Mouse (Mus musculus): Measurements from ENCODE around the gene Dcaf5. TPM values are rescaled to one million over a fixed set of nuclear protein-coding genes. Genes with fewer than 3 reads are reported as not detected.

Gene Dcaf5
- polyA plus RNA-seq (2014; fragmentation: Nextera tagmentation; extraction: Ambion mirVana) = 12.3 and 15.1 TPM in 2 replicates

DNA sequence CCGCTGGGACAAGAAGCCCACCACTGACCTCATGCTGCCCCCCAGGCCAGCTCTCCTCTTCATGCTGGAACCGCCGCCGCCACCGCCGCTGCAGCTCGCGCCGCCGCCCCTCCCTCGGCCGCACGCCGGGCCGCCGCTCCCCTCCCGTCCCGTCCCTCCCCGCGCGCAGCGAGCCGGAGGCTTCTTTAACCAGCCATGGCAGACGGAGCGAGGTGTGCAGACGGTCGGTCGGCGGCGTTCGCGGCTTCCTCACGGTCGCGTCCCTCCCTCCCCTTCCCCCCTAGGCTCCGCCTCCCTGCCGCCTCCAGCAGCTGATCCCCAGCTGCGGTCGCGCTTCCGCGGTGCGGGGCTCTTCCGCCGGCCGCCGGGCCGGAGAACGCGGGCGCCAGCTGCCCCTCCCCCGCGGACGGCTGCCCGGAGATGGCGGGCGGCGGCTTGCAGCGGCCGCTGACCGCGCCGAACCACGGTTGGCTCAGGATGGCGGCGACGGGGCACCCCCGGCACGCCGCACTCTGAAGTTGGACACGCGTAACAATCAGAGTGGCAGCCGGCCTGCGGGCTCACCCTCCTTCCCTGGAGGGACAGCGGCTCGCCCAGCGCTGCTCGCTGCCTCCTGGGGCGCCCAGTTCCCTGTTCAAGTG, at the start of gene Dcaf5:
Gene Dcaf5 (minus strand): TSS at position 266 of the 641 bp plus-strand sequence.
- Histone ChIP-seq H3K9ac (ENCODE audit: low read depth, low read length) (peak within 1 kb of the TSS; percentile 90), H3K36me3 (ENCODE audit: control insufficient read depth, insufficient read depth, low read length) (no peaks in the 10 kb centered on the region), H3K4me2 (ENCODE audit: low read depth, low read length) (peak within 1 kb of the TSS; percentile 66), H3K9me3 (ENCODE audit: control insufficient read depth, low read length) (no peaks in the 10 kb centered on the region), H3K27ac (replicated peaks; ENCODE audit: low read depth, low read length) (peak within 1 kb of the TSS; percentile 97), H3K4me1 (ENCODE audit: control insufficient read depth, insufficient read depth, low read length) (peaks cover 11% of the 10 kb centered on the region), H3K27me3 (replicated peaks; ENCODE audit: control insufficient read depth, insufficient read depth, low read length) (no peaks in the 10 kb centered on the region), H3K4me3 (ENCODE audit: low read depth, low read length) (peak within 1 kb of the TSS; percentile 94)
- peak; percentile 75 for ATAC-seq (ENCODE audit: low read depth)
- peak; percentile 90 for DNase-seq (ENCODE audit: low spot score)
- 0% methylated on average over 11 of the region's 79 CpGs for WGBS

GRCm38 (mm10) chr12:80483397-80483796, 47.0 kb upstream of the Dcaf5 start:
- H3K9me3 ChIP-seq (ENCODE audit: control insufficient read depth, low read length) = no peaks in the 10 kb centered on the region
- no peak overlapping the region for H3K9ac ChIP-seq (ENCODE audit: low read depth, low read length)
- H3K4me3 ChIP-seq (ENCODE audit: low read depth, low read length) = no peak overlapping the region
- H3K4me1 ChIP-seq (ENCODE audit: control insufficient read depth, insufficient read depth, low read length) = no peaks in the 10 kb centered on the region
- no peaks in the 10 kb centered on the region for H3K27me3 ChIP-seq (replicated peaks; ENCODE audit: control insufficient read depth, insufficient read depth, low read length)
- H3K27ac ChIP-seq (replicated peaks; ENCODE audit: low read depth, low read length) = no peak overlapping the region
- H3K36me3 ChIP-seq (ENCODE audit: control insufficient read depth, insufficient read depth, low read length) = peaks cover 43% of the 10 kb centered on the region
- H3K4me2 ChIP-seq (ENCODE audit: low read depth, low read length) = no peak overlapping the region
- ATAC-seq (ENCODE audit: low read depth) = no peak
- WGBS = 63% methylated on average over 3 of the region's 3 CpGs
- no peak for DNase-seq (ENCODE audit: low spot score)

DNA sequence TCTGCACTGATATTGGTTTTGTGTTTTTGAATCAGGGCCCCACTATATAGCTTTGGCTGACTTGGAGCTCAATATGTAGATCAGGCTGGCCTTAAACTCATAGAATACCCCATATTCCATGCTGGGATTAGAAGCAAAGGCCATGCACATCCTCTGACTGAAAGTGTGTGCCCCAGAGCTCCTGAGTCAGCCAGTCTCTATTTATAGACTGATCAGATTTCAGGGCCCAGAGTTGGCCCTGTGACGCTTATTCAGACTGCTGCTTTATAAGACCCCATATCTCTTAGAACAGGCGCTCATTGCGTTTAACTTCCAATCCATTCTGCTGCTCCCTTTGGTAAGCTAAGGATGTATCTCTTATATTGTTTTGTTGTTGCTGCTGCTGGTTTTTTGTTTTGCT, 43.6 kb upstream of the Dcaf5 start:
- 86% methylated on average over 3 of the region's 3 CpGs for WGBS
- H3K4me3 ChIP-seq (ENCODE audit: low read depth, low read length) = no peak overlapping the region
- no peaks in the 10 kb centered on the region for H3K4me1 ChIP-seq (ENCODE audit: control insufficient read depth, insufficient read depth, low read length)
- ATAC-seq (ENCODE audit: low read depth) (no peak), DNase-seq (ENCODE audit: low spot score) (no peak)
- no peak overlapping the region for H3K4me2 ChIP-seq (ENCODE audit: low read depth, low read length)
- H3K27me3 ChIP-seq (replicated peaks; ENCODE audit: control insufficient read depth, insufficient read depth, low read length) = no peaks in the 10 kb centered on the region
- H3K9ac ChIP-seq (ENCODE audit: low read depth, low read length) = no peak overlapping the region
- H3K27ac ChIP-seq (replicated peaks; ENCODE audit: low read depth, low read length) = no peak overlapping the region
- H3K36me3 ChIP-seq (ENCODE audit: control insufficient read depth, insufficient read depth, low read length) = peaks cover 38% of the 10 kb centered on the region
- H3K9me3 ChIP-seq (ENCODE audit: control insufficient read depth, low read length) = no peaks in the 10 kb centered on the region

GRCm38 (mm10) chr12:80473731-80474130, 37.3 kb upstream of the Dcaf5 start:
- Histone ChIP-seq H3K36me3 (ENCODE audit: control insufficient read depth, insufficient read depth, low read length) (peaks cover 10% of the 10 kb centered on the region; the same call in 1 of the 2 replicates), H3K9me3 (ENCODE audit: control insufficient read depth, low read length) (no peaks in the 10 kb centered on the region), H3K9ac (ENCODE audit: low read depth, low read length) (no peak overlapping the region), H3K4me2 (ENCODE audit: low read depth, low read length) (no peak overlapping the region), H3K4me3 (ENCODE audit: low read depth, low read length) (no peak overlapping the region), H3K4me1 (ENCODE audit: control insufficient read depth, insufficient read depth, low read length) (no peaks in the 10 kb centered on the region), H3K27ac (replicated peaks; ENCODE audit: low read depth, low read length) (no peak overlapping the region), H3K27me3 (replicated peaks; ENCODE audit: control insufficient read depth, insufficient read depth, low read length) (no peaks in the 10 kb centered on the region)
- WGBS = 84% methylated on average over 3 of the region's 3 CpGs
- no peak for DNase-seq (ENCODE audit: low spot score)
- no peak for ATAC-seq (ENCODE audit: low read depth)

- Histone ChIP-seq H3K4me3 (ENCODE audit: low read depth, low read length) (no peak overlapping the region), H3K4me2 (ENCODE audit: low read depth, low read length) (no peak overlapping the region), H3K36me3 (ENCODE audit: control insufficient read depth, insufficient read depth, low read length) (peaks cover 10% of the 10 kb centered on the region; the same call in 1 of the 2 replicates), H3K4me1 (ENCODE audit: control insufficient read depth, insufficient read depth, low read length) (no peaks in the 10 kb centered on the region), H3K27ac (replicated peaks; ENCODE audit: low read depth, low read length) (no peak overlapping the region), H3K27me3 (replicated peaks; ENCODE audit: control insufficient read depth, insufficient read depth, low read length) (no peaks in the 10 kb centered on the region), H3K9ac (ENCODE audit: low read depth, low read length) (no peak overlapping the region), H3K9me3 (ENCODE audit: control insufficient read depth, low read length) (no peaks in the 10 kb centered on the region)
- no peak for ATAC-seq (ENCODE audit: low read depth)
- no peak for DNase-seq (ENCODE audit: low spot score)
- 86% methylated on average over 4 of the region's 4 CpGs for WGBS
These were observed 35.5 kb upstream of the Dcaf5 start for GRCm38 (mm10) chr12:80471926-80472325.

DNA sequence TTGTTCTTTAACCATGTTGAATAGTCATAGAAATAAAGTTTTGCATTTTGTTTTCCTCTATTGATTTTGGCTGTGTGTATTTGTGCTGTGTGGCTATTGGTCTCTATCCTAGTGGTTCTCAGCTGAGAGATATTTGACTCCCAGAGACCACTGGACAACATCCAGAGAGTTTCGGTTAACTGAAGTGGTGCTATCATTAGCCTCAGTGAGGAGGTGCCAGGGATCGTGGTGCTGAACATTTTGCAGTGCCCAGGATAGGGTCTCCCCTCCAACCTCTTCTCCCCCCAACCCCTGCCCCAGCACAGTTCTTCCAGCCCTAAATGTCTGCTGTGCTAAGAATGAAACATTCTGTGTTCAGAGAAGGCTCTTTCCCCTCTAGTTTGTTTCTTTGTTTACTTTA, 33.8 kb upstream of the Dcaf5 start:
- no peak overlapping the region for H3K4me2 ChIP-seq (ENCODE audit: low read depth, low read length)
- H3K9me3 ChIP-seq (ENCODE audit: control insufficient read depth, low read length) = no peaks in the 10 kb centered on the region
- no peak overlapping the region for H3K9ac ChIP-seq (ENCODE audit: low read depth, low read length)

DNA sequence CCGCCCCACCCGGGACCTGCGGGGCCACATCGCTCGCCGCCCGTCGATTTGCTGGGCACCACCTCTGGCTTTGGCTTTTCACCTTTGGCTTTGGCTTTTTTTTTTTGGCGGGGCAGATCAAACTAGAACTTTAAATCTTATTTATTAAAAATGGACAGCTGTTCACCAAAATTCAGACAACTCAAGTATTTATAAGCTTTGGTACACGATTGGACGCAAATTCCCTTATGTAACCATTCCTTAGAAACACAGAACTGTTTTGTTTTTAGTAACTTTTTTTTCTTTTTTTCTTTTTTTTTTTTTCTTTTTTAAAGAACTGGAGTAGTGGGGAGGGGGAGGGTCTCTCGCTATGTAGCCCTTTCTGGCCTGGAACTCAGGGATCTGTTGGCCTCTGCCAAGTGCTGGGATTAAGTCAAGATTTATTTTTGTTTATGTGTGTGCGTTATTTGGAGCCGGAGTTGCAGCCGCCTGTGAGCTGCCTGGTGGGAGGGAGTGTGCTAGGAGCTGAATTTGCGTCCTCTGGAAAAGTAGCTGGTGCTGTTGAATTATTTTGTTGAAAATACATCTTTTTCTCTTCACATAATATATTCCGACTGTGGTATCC, 27.4 kb upstream of the Dcaf5 start:
- Histone ChIP-seq H3K27ac (replicated peaks; ENCODE audit: low read depth, low read length) (peak overlapping the region; percentile 89), H3K4me2 (ENCODE audit: low read depth, low read length) (peak overlapping the region; percentile 83), H3K9ac (ENCODE audit: low read depth, low read length) (peak overlapping the region; percentile 77), H3K27me3 (replicated peaks; ENCODE audit: control insufficient read depth, insufficient read depth, low read length) (no peaks in the 10 kb centered on the region), H3K9me3 (ENCODE audit: control insufficient read depth, low read length) (no peaks in the 10 kb centered on the region), H3K4me1 (ENCODE audit: control insufficient read depth, insufficient read depth, low read length) (0 out of 2 replicates have a peak, but pooled peaks cover 4% of the 10 kb centered on the region), H3K4me3 (ENCODE audit: low read depth, low read length) (peak overlapping the region; percentile 84), H3K36me3 (ENCODE audit: control insufficient read depth, insufficient read depth, low read length) (no peaks in the 10 kb centered on the region)
- WGBS = 3% methylated on average over 17 of the region's 17 CpGs
- DNase-seq (ENCODE audit: low spot score) = peak; percentile 55
- no peak for ATAC-seq (ENCODE audit: low read depth)

More for the DNA sequence above, 33.8 kb upstream of the Dcaf5 start:
- no peak overlapping the region for H3K27ac ChIP-seq (replicated peaks; ENCODE audit: low read depth, low read length)
- no peaks in the 10 kb centered on the region for H3K27me3 ChIP-seq (replicated peaks; ENCODE audit: control insufficient read depth, insufficient read depth, low read length)
- H3K4me1 ChIP-seq (ENCODE audit: control insufficient read depth, insufficient read depth, low read length) = no peaks in the 10 kb centered on the region
- 86% methylated on average over 2 of the region's 2 CpGs for WGBS
- H3K36me3 ChIP-seq (ENCODE audit: control insufficient read depth, insufficient read depth, low read length) = no peaks in the 10 kb centered on the region
- no peak for ATAC-seq (ENCODE audit: low read depth)
- no peak overlapping the region for H3K4me3 ChIP-seq (ENCODE audit: low read depth, low read length)
- DNase-seq (ENCODE audit: low spot score) = no peak

- Histone ChIP-seq H3K4me2 (ENCODE audit: low read depth, low read length) (peak within 1 kb of the TSS; percentile 83), H3K36me3 (ENCODE audit: control insufficient read depth, insufficient read depth, low read length) (no peaks in the 10 kb centered on the region), H3K9ac (ENCODE audit: low read depth, low read length) (peak within 1 kb of the TSS; percentile 77), H3K9me3 (ENCODE audit: control insufficient read depth, low read length) (no peaks in the 10 kb centered on the region), H3K4me3 (ENCODE audit: low read depth, low read length) (peak within 1 kb of the TSS; percentile 84), H3K27me3 (replicated peaks; ENCODE audit: control insufficient read depth, insufficient read depth, low read length) (no peaks in the 10 kb centered on the region), H3K4me1 (ENCODE audit: control insufficient read depth, insufficient read depth, low read length) (0 out of 2 replicates have a peak, but pooled peaks cover 4% of the 10 kb centered on the region), H3K27ac (replicated peaks; ENCODE audit: low read depth, low read length) (peak within 1 kb of the TSS; percentile 89)
- DNase-seq (ENCODE audit: low spot score) (peak; percentile 97), ATAC-seq (ENCODE audit: low read depth) (peak; percentile 98)
- 1% methylated on average over 31 of the region's 45 CpGs for WGBS
These were observed 26.7 kb upstream of the Dcaf5 start, which contains the start of gene Exd2 for GRCm38 (mm10) chr12:80462942-80463651. Gene Exd2 (plus strand): TSS chr12:80463095.
